Mouse (Mus musculus) gastrocnemius, postnatal 14 days (tissue): ENCODE measurements around the gene Fam171a2. TPM values are rescaled to one million over a fixed set of nuclear protein-coding genes. Genes with fewer than 3 reads are reported as not detected.

Experiments
- DNase-seq: peaks from one replicate; pipeline ENCODE4 v3.0.0; 2021; ENCODE audit warnings: mixed read lengths
- intact Hi-C: fragments of 180-260 bp; cut with DNase I; formaldehyde crosslinking; loops from one replicate; pipeline ENCODE4 v1.15.1; 2025; ENCODE audit warnings: low total_unique reads
- total RNA-seq, 2 experiments: library from RNA; stranded (reverse); gene quantifications; 2 replicates each; pipeline ENCODE4 v1.2.3; 2021

The Fam171a2 gene
- total RNA-seq, 2 experiments from 2014 or later: 6.2 to 7.3 TPM

GRCm38 (mm10) chr11:102437120-102438061 is 10.1 kb downstream of the Fam171a2 start:
- intact Hi-C loops: loop anchor here (5.0 kb wide), 1 partner anchor 130 kb away; no protein-coding TSS in a partner anchor

GRCm38 (mm10) chr11:102436471-102436790 is 11.1 kb downstream of the Fam171a2 start:
- intact Hi-C loops: loop anchor here (5.0 kb wide), 1 partner anchor 129 kb away; no protein-coding TSS in a partner anchor
- no peak for DNase-seq

More at GRCm38 (mm10) chr11:102437120-102438061, 10.1 kb downstream of the Fam171a2 start:
- DNase-seq: peak; percentile 78

GRCm38 (mm10) chr11:102435754-102436470 is 11.6 kb downstream of the Fam171a2 start:
- no peak for DNase-seq
- intact Hi-C loops: loop anchor here (5.0 kb wide), 1 partner anchor 129 kb away; no protein-coding TSS in a partner anchor

- intact Hi-C loops: loop anchor here (5.0 kb wide), 1 partner anchor 128 kb away; no protein-coding TSS in a partner anchor
Measured at GRCm38 (mm10) chr11:102434816-102435705, 12.4 kb downstream of the Fam171a2 start.

GRCm38 (mm10) chr11:102434406-102434805 is 13.1 kb downstream of the Fam171a2 start:
- intact Hi-C loops: no loop called here

More at GRCm38 (mm10) chr11:102434816-102435705, 12.4 kb downstream of the Fam171a2 start:
- DNase-seq: no peak

GRCm38 (mm10) chr11:102433866-102434265 is 13.6 kb downstream of the Fam171a2 start:
- intact Hi-C loops: no loop called here
- no peak for DNase-seq

More at GRCm38 (mm10) chr11:102434406-102434805, 13.1 kb downstream of the Fam171a2 start:
- peak; percentile 84 for DNase-seq

- DNase-seq: peak; percentile 82
- intact Hi-C loops: no loop called here
Measured at GRCm38 (mm10) chr11:102432896-102433295, 14.6 kb downstream of the Fam171a2 start.

- intact Hi-C loops: no loop called here
- no peak for DNase-seq
Measured at GRCm38 (mm10) chr11:102432115-102432843, 15.2 kb downstream of the Fam171a2 start.

- intact Hi-C loops: no loop called here
- DNase-seq: no peak
Measured at GRCm38 (mm10) chr11:102431728-102432114, 15.8 kb downstream of the Fam171a2 start.

- DNase-seq: peak; percentile 76
- intact Hi-C loops: no loop called here
Measured at GRCm38 (mm10) chr11:102431018-102431645, 16.4 kb downstream of the Fam171a2 start.

GRCm38 (mm10) chr11:102430121-102431017 is 17.1 kb downstream of the Fam171a2 start, which contains the start of gene Grn:
TSS of gene Grn (plus strand) at chr11:102430315.
- DNase-seq: peak; percentile 88
- intact Hi-C loops: no loop called here

GRCm38 (mm10) chr11:102429551-102429950 is 17.9 kb downstream of the Fam171a2 start:
- intact Hi-C loops: no loop called here
- DNase-seq: no peak

- intact Hi-C loops: no loop called here
- no peak for DNase-seq
Measured at GRCm38 (mm10) chr11:102428981-102429540, 18.4 kb downstream of the Fam171a2 start.

GRCm38 (mm10) chr11:102425555-102426316 is 21.7 kb downstream of the Fam171a2 start:
- intact Hi-C loops: no loop called here
- DNase-seq: no peak

GRCm38 (mm10) chr11:102424666-102425065 is 22.8 kb downstream of the Fam171a2 start:
- intact Hi-C loops: no loop called here
- DNase-seq: no peak

GRCm38 (mm10) chr11:102421559-102421958 is 25.9 kb downstream of the Fam171a2 start:
- DNase-seq: no peak
- intact Hi-C loops: no loop called here
